In the genomic region with DNA sequence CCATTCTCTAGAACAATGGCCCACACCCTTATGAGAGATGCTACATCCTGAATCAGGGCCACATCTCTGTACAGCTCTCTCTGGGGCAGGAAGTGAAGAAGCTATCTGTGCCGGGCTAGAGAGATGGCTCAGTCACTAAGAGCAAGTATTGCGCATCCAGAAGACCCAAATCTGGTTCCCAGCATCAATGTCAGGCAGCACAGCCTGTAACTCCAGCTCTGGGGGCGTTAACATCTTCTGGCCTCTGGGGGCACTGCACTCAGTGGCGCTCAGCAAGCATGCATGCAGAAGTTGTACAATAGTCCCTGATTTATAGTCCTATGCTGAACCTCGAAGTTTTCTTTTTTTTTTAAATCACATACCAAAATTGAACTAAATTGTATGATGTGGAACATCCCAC, we compare ENCODE assay signal across 13 mouse cellular contexts.
DNase-seq lines count a peak whose midpoint lies in the region; ATAC-seq and TF ChIP-seq lines count a peak whose summit lies in the region.
"Had no signal": no experiment of that assay in that cellular context is flagged by ENCODE, and none has a peak within 500 bp of the region (broad histone marks: within the 10 kb centered on the region; RNA-seq: fewer than 3 reads in every experiment).

No protein-coding gene starts in this region.

- WGBS in heart, postnatal 0 days: 67% methylated on average over 5 of the region's 5 CpGs
- WGBS in lung, embryonic 14.5 days: 73% methylated on average over 5 of the region's 5 CpGs
- 73% methylated on average over 5 of the region's 5 CpGs for WGBS in embryonic facial prominence, embryonic 14.5 days

- no peak overlapping the region for H3K4me2 ChIP-seq in heart, postnatal 0 days (ENCODE audit: low read depth, low read length)
- H3K4me2 ChIP-seq in lung, embryonic 14.5 days: no peak overlapping the region
- no peak overlapping the region for H3K4me2 ChIP-seq in embryonic facial prominence, embryonic 14.5 days (ENCODE audit: low read depth, low read length)

- no peaks in the 10 kb centered on the region for H3K9me3 ChIP-seq in heart, postnatal 0 days (replicated peaks; ENCODE audit: control insufficient read depth, low read length)
- H3K9me3 ChIP-seq in lung, embryonic 14.5 days (ENCODE audit: low read depth, low read length): no peaks in the 10 kb centered on the region
- H3K9me3 ChIP-seq in embryonic facial prominence, embryonic 14.5 days (ENCODE audit: control insufficient read depth, low read length): no peaks in the 10 kb centered on the region

- intact Hi-C loops in heart, postnatal 10 days (cut with DNase I): no loop called here

- H3K27me3 ChIP-seq in heart, postnatal 0 days (ENCODE audit: control insufficient read depth, insufficient read depth, low read length): no peaks in the 10 kb centered on the region
- no peaks in the 10 kb centered on the region for H3K27me3 ChIP-seq in lung, embryonic 14.5 days (ENCODE audit: insufficient read depth, low read length)
- H3K27me3 ChIP-seq in embryonic facial prominence, embryonic 14.5 days (replicated peaks; ENCODE audit: control insufficient read depth, insufficient read depth, low read length): no peaks in the 10 kb centered on the region

- no peaks in the 10 kb centered on the region for H3K4me1 ChIP-seq in heart, postnatal 0 days (ENCODE audit: control insufficient read depth, insufficient read depth)
- peaks cover 15% of the 10 kb centered on the region; the same call in 1 of the 2 replicates for H3K4me1 ChIP-seq in lung, embryonic 14.5 days (ENCODE audit: insufficient read depth)
- H3K4me1 ChIP-seq in embryonic facial prominence, embryonic 14.5 days (ENCODE audit: control insufficient read depth, insufficient read depth, low read length): peaks cover 26% of the 10 kb centered on the region

- 0 out of 2 replicates have a peak, but pooled peaks have one; percentile 24 for TF ChIP-seq CTCF in heart, postnatal 0 days (IDR thresholded peaks at IDR 0.05; ENCODE audit: low read depth)
- peak; percentile 45 for TF ChIP-seq CTCF in lung, embryonic 14.5 days (IDR thresholded peaks at IDR 0.05; ENCODE audit: low read depth)

- no peak overlapping the region for H3K27ac ChIP-seq in heart, postnatal 0 days (ENCODE audit: low read depth)
- no peak overlapping the region for H3K27ac ChIP-seq in lung, embryonic 14.5 days (ENCODE audit: low read depth)
- H3K27ac ChIP-seq in embryonic facial prominence, embryonic 14.5 days (replicated peaks; ENCODE audit: low read depth, low read length): peak overlapping the region; percentile 76; the same call in 1 of the 2 replicates

- no peak overlapping the region for H3K4me3 ChIP-seq in heart, postnatal 0 days (ENCODE audit: low read depth, low read length)
- no peak overlapping the region for H3K4me3 ChIP-seq in lung, embryonic 14.5 days (ENCODE audit: low read depth, low read length)
- no peak overlapping the region for H3K4me3 ChIP-seq in embryonic facial prominence, embryonic 14.5 days (ENCODE audit: low read depth, low read length)

- ATAC-seq in heart, postnatal 0 days (ENCODE audit: insufficient read depth, low read depth): no peak
- ATAC-seq in lung, embryonic 14.5 days (ENCODE audit: insufficient read depth): no peak
- ATAC-seq in embryonic facial prominence, embryonic 14.5 days (ENCODE audit: low read depth): no peak
- ATAC-seq in inflammation-experienced regulatory T-cells, adult 6 months: no peak
- ATAC-seq: activated CD4-positive, CD25-positive, alpha-beta regulatory T cell, adult 4 months had no signal

- no peak for TF ChIP-seq EP300 in heart, postnatal 0 days (IDR thresholded peaks at IDR 0.05; ENCODE audit: low read depth)

- H3K36me3 ChIP-seq in heart, postnatal 0 days (replicated peaks; ENCODE audit: control insufficient read depth, insufficient read depth, low read length): no peaks in the 10 kb centered on the region
- H3K36me3 ChIP-seq in lung, embryonic 14.5 days (ENCODE audit: insufficient read depth): no peaks in the 10 kb centered on the region
- no peaks in the 10 kb centered on the region for H3K36me3 ChIP-seq in embryonic facial prominence, embryonic 14.5 days (ENCODE audit: control insufficient read depth, insufficient read depth, low read length)

- DNase-seq in heart, postnatal 0 days (ENCODE audit: low spot score): no peak
- no peak for DNase-seq in heart, postnatal 10 days
- DNase-seq in lung, embryonic 14.5 days: no peak
- no peak for DNase-seq in lung, postnatal 4 days
- DNase-seq in embryonic facial prominence, embryonic 14.5 days (ENCODE audit: low spot score): no peak
- peak; percentile 53 for DNase-seq in thymus, postnatal 14 days
- no peak for DNase-seq in adrenal gland, postnatal 4 days (ENCODE audit: low spot score in 2 of 2)
- DNase-seq: cerebellum, postnatal 36 days; gastrocnemius, postnatal 10 days; kidney, postnatal 25 days; spleen, adult 18-20 months had no signal

- H3K9ac ChIP-seq in heart, postnatal 0 days (replicated peaks; ENCODE audit: low read depth, low read length): no peak overlapping the region
- no peak overlapping the region for H3K9ac ChIP-seq in lung, embryonic 14.5 days
- no peak overlapping the region for H3K9ac ChIP-seq in embryonic facial prominence, embryonic 14.5 days (ENCODE audit: low read depth, low read length)
